Mouse (Mus musculus) neural tube, embryonic 14.5 days (tissue): ENCODE measurements around the gene Tpra1. TPM values are rescaled to one million over a fixed set of nuclear protein-coding genes. Genes with fewer than 3 reads are reported as not detected.
A peak's percentile ranks its signal among the peaks of the same experiment; 100 is the strongest.

Source experiments
- ATAC-seq: fragments of 200-750 bp; cut with Nextera tagmentation; 2 replicates; pipeline ENCODE4 v1.8.0; 2017; ENCODE audit warnings: low read depth, mild to moderate bottlenecking, moderate TSS enrichment, moderate library complexity
- H3K27ac ChIP-seq: fragments of 300-500 bp; sonication (generic); 2 replicates; pipeline ENCODE4 v1.5.1; 2014; ENCODE audit warnings: low read depth, mild to moderate bottlenecking, control low read depth, low read length, moderate library complexity, mixed read lengths
- H3K27me3 ChIP-seq: fragments of 300-500 bp; sonication (generic); 2 replicates; pipeline ENCODE4 v1.6.1; 2014; ENCODE audit warnings: low read length; ENCODE audit not compliant: control insufficient read depth, insufficient read depth
- H3K36me3 ChIP-seq: fragments of 300-500 bp; sonication (generic); 2 replicates; pipeline ENCODE4 v1.6.1; 2014; ENCODE audit warnings: low read length, mixed read lengths; ENCODE audit not compliant: control insufficient read depth, insufficient read depth
- H3K4me1 ChIP-seq: fragments of 300-500 bp; sonication (generic); 2 replicates; pipeline ENCODE4 v1.6.1; 2014; ENCODE audit warnings: low read length; ENCODE audit not compliant: control insufficient read depth, insufficient read depth
- H3K4me2 ChIP-seq: fragments of 300-500 bp; sonication (generic); 2 replicates; pipeline ENCODE4 v1.6.1; 2014; ENCODE audit warnings: mild to moderate bottlenecking, low read depth, low read length, control low read depth
- H3K4me3 ChIP-seq: fragments of 300-500 bp; sonication (generic); 2 replicates; pipeline ENCODE4 v1.5.1; 2014; ENCODE audit warnings: low read depth, low read length, control low read depth, mixed read lengths
- H3K9ac ChIP-seq: fragments of 300-500 bp; sonication (generic); replicated peaks from 2 replicates; pipeline ENCODE4 v1.6.1; 2014; ENCODE audit warnings: low read depth, mild to moderate bottlenecking, control low read depth, low read length, mixed read lengths
- H3K9me3 ChIP-seq: fragments of 300-500 bp; sonication (generic); 2 replicates; pipeline ENCODE4 v1.6.1; 2016; ENCODE audit warnings: low read length; ENCODE audit not compliant: control insufficient read depth
- WGBS: fragments of 180-500 bp; shearing (Covaris S2); extraction: QIAGEN DNeasy Blood & Tissue Kit; methylation state at CpG from one replicate; pipeline ENCODE4 v1.1.7; 2014; 5-methylcytosine and 5-hydroxymethylcytosine counted together
- polyA plus RNA-seq: library from polyadenylated mRNA; unstranded; fragments of >200 nt; fragmentation: Nextera tagmentation; extraction: Ambion mirVana; gene quantifications from 2 replicates; pipeline ENCODE4 v1.2.1, GENCODE M21; 2014

Gene Tpra1
- polyA plus RNA-seq, 1 experiment from 2014 or later: 58.0 TPM

DNA sequence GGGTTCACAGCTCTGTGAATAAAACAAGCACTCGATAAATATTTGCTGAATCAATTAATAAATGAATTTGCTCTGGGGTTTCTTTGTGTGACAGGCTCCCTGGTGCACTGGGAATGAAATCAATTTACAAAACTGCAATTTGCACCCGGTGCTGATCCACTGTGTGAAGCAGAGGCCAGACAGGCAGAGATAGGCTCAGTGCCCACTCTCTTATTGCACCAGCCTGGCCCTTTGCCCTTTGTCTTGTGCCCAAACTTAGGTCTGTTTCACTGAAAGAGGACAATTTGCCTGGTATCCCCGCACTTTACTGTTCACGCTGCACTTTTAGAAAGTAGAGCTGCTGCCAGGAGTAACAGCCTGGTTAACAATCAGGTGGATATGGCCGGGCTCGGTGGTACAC lies 44.4 kb downstream of the Tpra1 start:
- Histone ChIP-seq H3K36me3 (no peaks in the 10 kb centered on the region), H3K4me3 (no peak overlapping the region), H3K27me3 (no peaks in the 10 kb centered on the region), H3K9me3 (no peaks in the 10 kb centered on the region), H3K9ac (no peak overlapping the region), H3K4me1 (peaks cover 12% of the 10 kb centered on the region), H3K4me2 (no peak overlapping the region), H3K27ac (no peak overlapping the region)
- ATAC-seq: no peak
- WGBS: 76% methylated on average over 6 of the region's 6 CpGs

DNA sequence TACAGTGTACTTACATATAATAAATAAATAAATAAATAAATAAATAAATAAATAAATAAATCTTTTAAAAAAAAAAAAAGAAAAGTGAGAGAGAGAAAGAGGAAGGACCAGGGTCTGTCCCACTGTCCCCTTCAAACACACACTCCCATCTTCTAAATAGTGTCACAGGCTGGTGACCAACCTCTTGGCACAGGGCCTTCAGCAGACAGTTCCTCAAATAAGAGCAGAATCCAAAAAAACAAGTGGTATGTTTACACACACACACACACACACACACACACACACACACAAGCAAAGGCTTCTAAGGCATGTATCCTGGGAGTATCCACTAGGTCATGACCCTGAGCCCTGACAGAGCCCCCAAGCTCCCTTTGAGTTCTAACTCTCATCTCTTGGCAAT lies 45.7 kb downstream of the Tpra1 start:
- Histone ChIP-seq H3K27me3 (no peaks in the 10 kb centered on the region), H3K36me3 (no peaks in the 10 kb centered on the region), H3K27ac (no peak overlapping the region), H3K9ac (no peak overlapping the region), H3K4me2 (no peak overlapping the region), H3K9me3 (no peaks in the 10 kb centered on the region), H3K4me1 (peaks cover 2% of the 10 kb centered on the region), H3K4me3 (no peak overlapping the region)
- ATAC-seq: no peak

DNA sequence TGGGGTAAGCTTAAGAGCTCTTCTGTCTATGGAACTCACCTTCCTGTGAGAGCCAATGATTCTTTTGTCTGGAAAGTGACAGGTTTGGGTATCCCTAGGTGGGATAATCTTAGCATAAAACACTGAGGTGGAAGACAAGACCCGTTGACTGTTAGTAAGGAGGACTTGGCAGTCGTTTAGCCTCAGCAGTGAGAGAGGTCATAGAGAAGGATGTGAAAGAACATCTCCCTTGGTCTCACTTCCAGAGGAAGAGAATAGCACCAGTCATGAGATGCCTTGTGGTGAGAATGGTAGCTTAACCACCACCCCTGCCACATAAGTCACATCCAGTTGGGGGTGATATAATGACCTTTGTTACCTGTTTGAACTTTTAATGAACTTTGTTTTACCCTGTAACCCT lies 54.7 kb downstream of the Tpra1 start:
- Histone ChIP-seq H3K4me3 (no peak overlapping the region), H3K9me3 (no peaks in the 10 kb centered on the region), H3K4me2 (no peak overlapping the region), H3K36me3 (no peaks in the 10 kb centered on the region), H3K9ac (no peak overlapping the region), H3K27me3 (no peaks in the 10 kb centered on the region), H3K27ac (no peak overlapping the region), H3K4me1 (peaks cover 8% of the 10 kb centered on the region)
- ATAC-seq: no peak
- WGBS: 86% methylated on average over 2 of the region's 2 CpGs

DNA sequence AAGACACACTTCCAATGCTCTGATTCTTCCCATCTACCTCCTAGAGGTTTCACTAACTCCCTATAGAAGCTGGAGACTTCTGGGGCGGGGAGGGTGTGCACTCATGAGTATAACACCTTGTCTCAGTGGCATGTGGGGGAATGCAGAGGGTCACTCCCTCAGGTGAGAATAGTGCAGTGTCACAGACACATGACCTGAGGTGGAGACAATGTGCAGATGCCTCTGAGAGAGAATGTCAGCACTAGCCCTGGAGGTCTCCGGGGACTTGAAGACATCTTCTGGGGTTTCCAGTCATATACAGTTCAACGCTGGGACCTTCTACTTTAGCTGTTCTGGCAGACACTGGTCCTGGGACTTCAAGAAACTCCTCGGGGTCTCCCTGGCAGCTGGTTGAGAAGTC lies 55.3 kb downstream of the Tpra1 start:
- ATAC-seq: no peak
- no peaks in the 10 kb centered on the region for H3K27me3 ChIP-seq
- 94% methylated on average over 4 of the region's 4 CpGs for WGBS

DNA sequence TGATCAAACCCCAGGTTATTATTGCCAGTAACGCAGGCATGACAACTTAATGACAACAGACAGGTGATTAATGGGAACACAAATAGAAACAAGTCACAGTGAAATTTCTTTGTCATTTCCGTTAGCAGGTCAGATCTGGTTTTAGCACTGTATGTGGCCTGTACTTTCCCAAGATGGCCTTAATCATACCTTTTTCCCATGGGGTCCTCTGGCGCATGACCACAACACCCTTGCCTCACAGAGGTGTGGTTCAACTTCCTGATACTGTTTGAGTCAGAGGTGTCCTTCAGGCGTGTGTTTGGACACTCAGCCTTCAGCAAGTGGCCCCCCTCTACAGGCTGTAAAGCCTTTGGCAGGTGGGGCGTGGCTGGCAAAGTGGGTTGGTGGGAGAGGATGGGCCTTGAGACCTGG lies 55.8 kb downstream of the Tpra1 start:
- ATAC-seq: no peak
- Histone ChIP-seq H3K4me1 (peaks cover 8% of the 10 kb centered on the region), H3K4me2 (no peak overlapping the region), H3K9ac (no peak overlapping the region), H3K4me3 (no peak overlapping the region), H3K27me3 (no peaks in the 10 kb centered on the region), H3K36me3 (no peaks in the 10 kb centered on the region), H3K27ac (no peak overlapping the region), H3K9me3 (no peaks in the 10 kb centered on the region)
- 85% methylated on average over 5 of the region's 5 CpGs for WGBS

More for the DNA sequence above, 55.3 kb downstream of the Tpra1 start:
- no peak overlapping the region for H3K27ac ChIP-seq
- H3K4me1 ChIP-seq: peaks cover 8% of the 10 kb centered on the region
- H3K9ac ChIP-seq: no peak overlapping the region
- H3K36me3 ChIP-seq: no peaks in the 10 kb centered on the region
- no peaks in the 10 kb centered on the region for H3K9me3 ChIP-seq
- no peak overlapping the region for H3K4me3 ChIP-seq
- no peak overlapping the region for H3K4me2 ChIP-seq

DNA sequence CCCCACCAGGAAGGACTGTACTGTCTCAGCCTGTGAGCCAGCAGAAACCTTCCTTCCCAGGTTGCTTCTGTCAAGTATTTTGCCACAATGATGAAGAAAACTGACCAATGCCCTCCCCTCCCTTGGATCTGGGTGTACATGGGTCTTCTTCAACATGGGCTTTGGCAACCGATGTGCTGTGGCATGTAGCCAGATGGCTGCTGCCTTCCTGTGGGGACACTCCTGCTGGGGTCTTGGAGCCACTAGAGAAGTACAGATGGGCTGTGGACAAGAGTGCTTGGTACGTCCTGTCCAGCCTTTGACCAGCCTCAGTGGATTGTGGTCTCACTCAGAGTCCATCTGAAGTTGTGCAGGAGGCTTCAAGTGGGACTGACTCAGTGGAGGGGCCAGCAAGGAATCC lies 56.3 kb downstream of the Tpra1 start:
- no peak for ATAC-seq
- WGBS: 82% methylated on average over 2 of the region's 2 CpGs
- no peak overlapping the region for H3K9ac ChIP-seq
- H3K4me1 ChIP-seq: peaks cover 8% of the 10 kb centered on the region
- no peaks in the 10 kb centered on the region for H3K27me3 ChIP-seq
- no peaks in the 10 kb centered on the region for H3K9me3 ChIP-seq
- no peak overlapping the region for H3K4me3 ChIP-seq
- no peak overlapping the region for H3K4me2 ChIP-seq
- H3K27ac ChIP-seq: no peak overlapping the region
- no peaks in the 10 kb centered on the region for H3K36me3 ChIP-seq

DNA sequence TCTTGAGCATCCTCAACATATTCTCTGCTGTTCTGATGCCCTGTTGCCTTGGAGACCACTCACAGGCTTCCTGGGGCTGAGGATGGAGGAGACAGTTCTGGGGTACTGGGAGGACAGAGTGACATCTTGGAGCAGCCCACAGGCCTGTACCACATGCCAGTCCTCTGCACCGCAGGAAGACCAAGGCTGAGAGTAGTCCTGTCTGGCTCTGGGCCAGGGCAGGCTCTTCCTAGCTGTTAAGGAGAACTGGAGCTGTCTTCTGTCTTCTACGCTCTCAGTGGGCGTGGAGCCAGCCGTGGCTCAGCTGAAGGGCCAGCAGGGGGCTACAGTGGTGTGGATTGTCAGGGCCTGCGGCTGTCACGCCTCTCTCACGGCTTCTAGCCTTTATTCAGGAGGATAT lies 57.8 kb downstream of the Tpra1 start:
- H3K9me3 ChIP-seq: no peaks in the 10 kb centered on the region
- no peaks in the 10 kb centered on the region for H3K27me3 ChIP-seq
- no peak overlapping the region for H3K4me2 ChIP-seq
- H3K36me3 ChIP-seq: no peaks in the 10 kb centered on the region
- no peak overlapping the region for H3K4me3 ChIP-seq
- 7% methylated on average over 7 of the region's 7 CpGs for WGBS
- H3K27ac ChIP-seq: no peak overlapping the region
- ATAC-seq: peak; percentile 79
- peaks cover 8% of the 10 kb centered on the region for H3K4me1 ChIP-seq
- H3K9ac ChIP-seq: no peak overlapping the region

DNA sequence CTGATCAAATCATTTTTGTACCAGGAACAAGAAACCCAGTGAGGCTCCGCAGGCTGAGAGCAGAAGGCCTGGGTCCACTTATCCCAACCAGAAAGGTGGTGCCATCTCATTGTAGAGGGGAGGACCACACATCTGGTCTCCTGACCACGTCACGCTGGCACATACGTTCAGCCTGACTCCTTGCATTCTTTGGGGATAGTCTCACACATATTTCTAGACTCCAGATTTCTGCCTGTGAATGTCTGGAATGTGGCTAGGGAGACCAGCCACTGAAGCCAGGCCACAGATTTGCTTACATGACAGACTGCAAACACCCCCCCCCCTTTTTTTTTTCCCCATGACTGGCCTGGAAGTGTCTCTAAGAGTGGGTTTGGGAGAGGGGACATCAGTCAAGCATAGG lies 58.9 kb downstream of the Tpra1 start:
- H3K36me3 ChIP-seq: no peaks in the 10 kb centered on the region
- ATAC-seq: no peak
- no peak overlapping the region for H3K4me2 ChIP-seq
- no peaks in the 10 kb centered on the region for H3K27me3 ChIP-seq
- peaks cover 11% of the 10 kb centered on the region for H3K4me1 ChIP-seq
- H3K9me3 ChIP-seq: no peaks in the 10 kb centered on the region
- H3K9ac ChIP-seq: no peak overlapping the region
- no peak overlapping the region for H3K27ac ChIP-seq
- 83% methylated on average over 4 of the region's 4 CpGs for WGBS
- H3K4me3 ChIP-seq: no peak overlapping the region
